Mouse (Mus musculus) lung, postnatal 0 days (tissue): ENCODE measurements at regions not wholly inside any gene's neighbourhood (a gene's known extent, or its start where the extent isn't known, plus 50 kb on each side); places are given as distances from the start of the nearest gene placed in this dataset.

Experiments
- CTCF ChIP-seq: IDR thresholded peaks from 2 replicates; pipeline ENCODE4 v1.5.1; 2016; ENCODE audit warnings: antibody characterized with exemption, mild to moderate bottlenecking
- EP300 ChIP-seq: IDR thresholded peaks from 2 replicates; pipeline ENCODE4 v1.6.1; 2016; ENCODE audit warnings: antibody characterized with exemption, mild to moderate bottlenecking, control low read depth

- TF ChIP-seq CTCF = no peak
- TF ChIP-seq EP300 = no peak
These were observed 77.9 kb upstream of the Tsc22d2 start for GRCm38 (mm10) chr3:58336590-58336989.
